Mouse (Mus musculus) midbrain, embryonic 13.5 days (tissue): ENCODE results near the gene Milr1. TPM values are rescaled to one million over a fixed set of nuclear protein-coding genes. Genes with fewer than 3 reads are reported as not detected.
A peak's percentile ranks its signal among the peaks of the same experiment; 100 is the strongest.
"Not testable (repeated sequence)": the region's sequence is repeated elsewhere in the genome, so short reads cannot be mapped to it uniquely, and the experiment has no call there.

Experiments
- ATAC-seq: fragments of 200-750 bp; cut with Nextera tagmentation; 2 replicates; pipeline ENCODE4 v1.8.0; 2017; ENCODE audit warnings: mild to moderate bottlenecking, moderate TSS enrichment, moderate library complexity
- H3K27ac ChIP-seq: fragments of 300-500 bp; sonication (generic); 2 replicates; pipeline ENCODE4 v1.5.1; 2015; ENCODE audit warnings: inconsistent platforms, mild to moderate bottlenecking, moderate library complexity
- H3K27me3 ChIP-seq: fragments of 300-500 bp; sonication (generic); 2 replicates; pipeline ENCODE4 v1.6.1; 2015; ENCODE audit warnings: mild to moderate bottlenecking, inconsistent platforms
- H3K36me3 ChIP-seq: fragments of 300-500 bp; sonication (generic); 2 replicates; pipeline ENCODE4 v1.6.1; 2015; ENCODE audit warnings: mild to moderate bottlenecking, inconsistent platforms
- H3K4me1 ChIP-seq: fragments of 300-500 bp; sonication (generic); replicated peaks from 2 replicates; pipeline ENCODE4 v1.6.1; 2015; ENCODE audit warnings: inconsistent platforms
- H3K4me2 ChIP-seq: fragments of 300-500 bp; sonication (generic); replicated peaks from 2 replicates; pipeline ENCODE4 v1.6.1; 2015; ENCODE audit warnings: moderate library complexity, mild to moderate bottlenecking, inconsistent platforms
- H3K4me3 ChIP-seq: fragments of 300-500 bp; sonication (generic); replicated peaks from 2 replicates; pipeline ENCODE4 v1.5.1; 2015; ENCODE audit warnings: mild to moderate bottlenecking, inconsistent platforms
- H3K9ac ChIP-seq: fragments of 300-500 bp; sonication (generic); replicated peaks from 2 replicates; pipeline ENCODE4 v1.6.1; 2015; ENCODE audit warnings: mild to moderate bottlenecking, inconsistent platforms
- H3K9me3 ChIP-seq: fragments of 300-500 bp; sonication (generic); 2 replicates; pipeline ENCODE4 v1.6.1; 2016; ENCODE audit warnings: mild to moderate bottlenecking, inconsistent platforms
- WGBS: fragments of 180-500 bp; shearing (Covaris S2); methylation state at CpG from one replicate; pipeline ENCODE4 v1.1.7; 2015; 5-methylcytosine and 5-hydroxymethylcytosine counted together
- polyA plus RNA-seq: library from polyadenylated mRNA; unstranded; fragments of >200 nt; fragmentation: Nextera tagmentation; extraction: Ambion mirVana; gene quantifications from 2 replicates; pipeline ENCODE4 v1.2.1, GENCODE M21; 2015

Gene Milr1
- polyA plus RNA-seq, 1 experiment from 2014 or later: 1.2 TPM

DNA sequence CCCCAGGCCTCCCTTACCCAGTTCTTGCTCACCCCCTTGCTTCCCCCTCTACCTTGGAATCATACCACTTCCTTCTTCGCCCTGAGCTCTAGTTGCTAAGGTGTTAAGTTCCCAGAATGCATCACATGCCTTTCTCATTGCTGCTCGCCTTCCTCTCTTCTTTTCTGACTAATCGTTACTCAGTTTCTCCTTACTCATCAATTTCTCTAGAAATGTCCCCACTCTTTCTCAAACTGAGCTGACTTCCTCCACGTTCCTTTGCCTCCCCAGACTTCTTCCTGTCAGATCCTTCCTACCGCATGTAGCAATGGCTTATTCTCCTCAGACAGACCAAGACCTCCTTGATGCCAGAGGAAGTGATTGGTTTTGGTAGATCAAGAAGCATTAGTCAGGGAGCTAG lies 34.5 kb upstream of the Milr1 start:
- Histone ChIP-seq H3K9me3 (no peaks in the 10 kb centered on the region), H3K36me3 (no peaks in the 10 kb centered on the region), H3K4me3 (no peak overlapping the region), H3K9ac (no peak overlapping the region), H3K27me3 (no peaks in the 10 kb centered on the region), H3K4me1 (no peaks in the 10 kb centered on the region), H3K4me2 (no peak overlapping the region), H3K27ac (no peak overlapping the region)
- ATAC-seq: no peak
- 87% methylated on average over 5 of the region's 5 CpGs for WGBS

DNA sequence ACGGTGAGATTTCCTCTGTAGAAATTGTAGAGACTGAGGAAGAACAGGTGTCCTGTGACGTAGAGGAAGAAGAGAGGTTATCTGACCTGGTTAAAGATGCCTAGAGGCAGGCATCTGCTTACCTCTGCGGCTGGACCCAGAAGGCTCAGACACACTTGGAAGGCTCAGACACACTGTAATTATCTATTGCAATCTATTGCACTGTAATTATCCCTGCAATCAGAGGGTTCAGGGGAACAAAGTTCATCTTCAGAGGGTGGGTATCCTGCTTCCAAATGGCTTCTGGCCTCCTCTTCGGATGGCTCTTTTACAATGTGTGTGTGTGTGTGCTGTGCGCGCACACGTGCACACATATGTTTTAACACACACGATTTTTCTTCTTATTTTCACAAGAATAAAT lies 30.6 kb upstream of the Milr1 start:
- WGBS: 90% methylated on average over 8 of the region's 8 CpGs
- Histone ChIP-seq H3K4me2 (no peak overlapping the region), H3K36me3 (no peaks in the 10 kb centered on the region), H3K4me3 (no peak overlapping the region), H3K27ac (no peak overlapping the region), H3K27me3 (no peaks in the 10 kb centered on the region), H3K9ac (no peak overlapping the region), H3K9me3 (no peaks in the 10 kb centered on the region), H3K4me1 (no peaks in the 10 kb centered on the region)
- ATAC-seq: no peak

DNA sequence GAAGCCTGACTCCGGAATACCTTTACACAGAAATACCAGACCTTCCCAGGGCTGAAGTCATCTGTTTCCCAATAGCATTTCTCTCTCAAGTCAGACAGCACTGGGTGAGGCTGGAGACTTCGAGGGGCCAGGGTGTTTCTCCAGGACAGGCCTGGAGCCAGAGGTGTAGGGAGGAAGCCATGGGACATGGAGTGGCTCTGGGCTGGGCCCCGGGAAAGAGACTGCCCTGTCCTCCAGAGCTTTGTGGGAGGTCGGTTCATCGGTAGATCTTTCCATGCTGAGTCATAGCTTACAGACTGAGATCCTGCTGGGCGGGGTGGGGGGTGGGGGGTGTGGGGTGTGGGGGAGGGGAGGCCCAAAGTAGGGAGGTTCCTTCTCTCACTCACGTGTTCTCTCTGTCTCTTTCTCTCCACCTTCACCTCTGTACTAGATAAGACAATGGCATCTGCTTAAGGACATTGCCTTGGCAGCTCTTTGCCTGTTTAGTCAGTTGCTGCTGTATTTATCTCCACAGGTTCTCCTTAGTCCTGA lies 28.1 kb upstream of the Milr1 start:
- WGBS: 37% methylated on average over 7 of the region's 7 CpGs
- Histone ChIP-seq H3K27me3 (no peaks in the 10 kb centered on the region), H3K9ac (no peak overlapping the region), H3K36me3 (no peaks in the 10 kb centered on the region), H3K9me3 (no peaks in the 10 kb centered on the region), H3K27ac (no peak overlapping the region), H3K4me3 (no peak overlapping the region), H3K4me1 (peaks cover 5% of the 10 kb centered on the region), H3K4me2 (no peak overlapping the region)
- no peak for ATAC-seq

DNA sequence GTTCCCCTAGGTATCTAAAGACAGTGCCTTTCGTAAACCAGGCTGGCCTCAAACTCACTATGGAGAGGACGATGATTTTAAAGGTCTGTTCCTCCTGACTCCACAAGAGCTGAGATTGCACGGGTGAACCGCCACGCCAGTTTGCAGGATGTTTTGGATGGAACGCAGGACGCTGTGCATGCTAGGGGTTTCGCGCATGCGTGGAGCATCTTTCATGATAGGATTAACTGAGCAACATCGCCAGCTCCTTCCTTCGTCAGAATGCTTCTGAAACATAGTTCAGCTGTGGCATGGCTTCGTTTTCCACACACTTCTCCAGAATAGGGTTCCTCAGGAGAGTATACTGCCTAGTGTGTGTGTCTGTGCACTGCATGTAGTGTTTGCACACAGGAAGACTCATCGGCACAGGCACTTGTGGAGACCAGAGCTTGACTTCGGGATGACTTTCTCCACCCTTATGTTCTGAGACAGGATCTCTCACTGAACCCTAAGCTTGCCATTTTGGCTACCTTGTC lies 27.4 kb upstream of the Milr1 start:
- no peaks in the 10 kb centered on the region for H3K9me3 ChIP-seq
- H3K4me2 ChIP-seq: peak overlapping the region; percentile 17; the same call in 1 of the 2 replicates
- H3K36me3 ChIP-seq: no peaks in the 10 kb centered on the region
- H3K27me3 ChIP-seq: no peaks in the 10 kb centered on the region
- H3K9ac ChIP-seq: no peak overlapping the region
- H3K27ac ChIP-seq: no peak overlapping the region
- WGBS: 73% methylated on average over 15 of the region's 15 CpGs
- no peak overlapping the region for H3K4me3 ChIP-seq
- ATAC-seq: no peak
- H3K4me1 ChIP-seq: peaks cover 6% of the 10 kb centered on the region

DNA sequence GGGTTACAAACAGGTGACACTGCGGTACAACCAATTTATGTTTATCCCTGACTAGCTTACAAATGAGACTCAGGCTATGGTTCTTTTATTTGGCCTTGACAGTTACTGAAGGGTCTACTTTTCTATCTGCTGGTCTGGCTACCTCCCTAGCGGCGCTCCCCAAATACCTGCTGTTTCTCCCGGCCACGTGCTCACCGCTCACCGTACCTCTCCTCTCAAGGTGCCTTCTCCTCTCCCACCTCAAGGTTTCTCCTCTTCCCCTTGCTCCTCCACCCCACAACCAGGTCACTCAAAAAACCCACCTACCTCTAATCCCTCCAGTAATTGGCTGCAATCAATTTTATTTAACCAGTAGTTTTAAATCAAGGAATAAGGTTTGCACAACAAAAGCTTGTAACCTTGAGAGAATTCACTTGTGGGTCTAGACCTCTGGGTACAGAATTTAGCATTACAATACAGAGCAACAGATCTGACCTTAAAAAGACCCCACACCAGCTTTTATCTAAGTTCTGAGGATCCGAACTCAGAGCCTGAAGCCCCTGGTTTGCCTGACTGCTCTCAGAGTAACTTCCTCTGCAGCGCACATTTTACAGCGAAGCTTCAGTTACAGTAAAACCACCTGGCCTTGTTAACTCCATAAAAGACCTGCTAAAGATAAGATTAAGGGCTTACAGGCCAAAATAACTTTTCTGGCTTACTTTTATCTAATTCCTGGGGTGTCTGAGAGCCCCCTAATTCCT lies 26.7 kb upstream of the Milr1 start:
- no peak for ATAC-seq
- H3K27me3 ChIP-seq: no peaks in the 10 kb centered on the region
- no peak overlapping the region for H3K27ac ChIP-seq
- H3K4me1 ChIP-seq: peaks cover 6% of the 10 kb centered on the region
- WGBS: 90% methylated on average over 10 of the region's 10 CpGs
- H3K36me3 ChIP-seq: no peaks in the 10 kb centered on the region
- no peaks in the 10 kb centered on the region for H3K9me3 ChIP-seq
- H3K4me3 ChIP-seq: no peak overlapping the region
- H3K9ac ChIP-seq: no peak overlapping the region
- H3K4me2 ChIP-seq: no peak overlapping the region

DNA sequence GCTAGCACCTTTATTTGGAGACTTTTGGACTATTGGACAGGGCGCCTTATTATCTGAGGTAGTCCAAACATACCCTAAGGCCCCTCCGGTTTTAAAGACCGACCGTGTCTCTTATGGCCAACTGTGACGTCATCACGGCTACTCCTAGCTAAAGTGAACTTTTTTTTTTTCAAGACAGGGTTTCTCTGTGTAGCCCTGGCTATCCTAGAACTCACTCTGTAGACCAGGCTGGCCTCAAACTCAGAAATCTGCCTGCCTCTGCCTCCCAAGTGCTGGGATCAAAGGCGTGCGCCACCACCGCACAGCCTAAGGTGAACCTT lies 26.1 kb upstream of the Milr1 start:
- H3K27me3 ChIP-seq, H3K36me3 ChIP-seq, H3K4me3 ChIP-seq, H3K4me2 ChIP-seq, H3K27ac ChIP-seq, ATAC-seq, H3K4me1 ChIP-seq, H3K9me3 ChIP-seq, H3K9ac ChIP-seq: not testable (repeated sequence)
- WGBS: 95% methylated on average over 9 of the region's 9 CpGs

DNA sequence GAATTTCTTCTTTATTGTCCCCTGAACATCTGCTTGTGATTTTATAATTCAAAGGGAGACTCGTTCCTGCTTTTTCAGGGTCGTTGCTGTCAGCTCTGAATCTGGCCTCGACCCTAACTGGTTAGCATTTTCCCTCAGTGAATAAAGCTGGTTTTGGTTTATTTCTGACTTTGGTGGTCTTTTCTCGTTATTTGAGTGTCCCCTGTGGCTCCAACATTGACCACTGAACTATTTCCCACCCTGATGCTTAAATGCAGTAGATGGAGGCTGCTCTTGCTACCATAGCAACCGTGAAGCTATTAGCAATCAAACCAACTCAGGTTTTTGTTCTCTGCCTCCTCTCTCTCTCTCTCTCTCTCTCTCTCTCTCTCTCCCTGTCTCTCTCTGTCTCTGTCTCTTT lies 23.1 kb upstream of the Milr1 start:
- Histone ChIP-seq H3K4me3 (no peak overlapping the region), H3K9ac (no peak overlapping the region), H3K27ac (no peak overlapping the region; the same call in 1 of the 2 replicates), H3K27me3 (no peaks in the 10 kb centered on the region), H3K36me3 (no peaks in the 10 kb centered on the region), H3K4me1 (peaks cover 6% of the 10 kb centered on the region), H3K9me3 (no peaks in the 10 kb centered on the region), H3K4me2 (no peak overlapping the region)
- no peak for ATAC-seq
- 39% methylated on average over 5 of the region's 5 CpGs for WGBS

DNA sequence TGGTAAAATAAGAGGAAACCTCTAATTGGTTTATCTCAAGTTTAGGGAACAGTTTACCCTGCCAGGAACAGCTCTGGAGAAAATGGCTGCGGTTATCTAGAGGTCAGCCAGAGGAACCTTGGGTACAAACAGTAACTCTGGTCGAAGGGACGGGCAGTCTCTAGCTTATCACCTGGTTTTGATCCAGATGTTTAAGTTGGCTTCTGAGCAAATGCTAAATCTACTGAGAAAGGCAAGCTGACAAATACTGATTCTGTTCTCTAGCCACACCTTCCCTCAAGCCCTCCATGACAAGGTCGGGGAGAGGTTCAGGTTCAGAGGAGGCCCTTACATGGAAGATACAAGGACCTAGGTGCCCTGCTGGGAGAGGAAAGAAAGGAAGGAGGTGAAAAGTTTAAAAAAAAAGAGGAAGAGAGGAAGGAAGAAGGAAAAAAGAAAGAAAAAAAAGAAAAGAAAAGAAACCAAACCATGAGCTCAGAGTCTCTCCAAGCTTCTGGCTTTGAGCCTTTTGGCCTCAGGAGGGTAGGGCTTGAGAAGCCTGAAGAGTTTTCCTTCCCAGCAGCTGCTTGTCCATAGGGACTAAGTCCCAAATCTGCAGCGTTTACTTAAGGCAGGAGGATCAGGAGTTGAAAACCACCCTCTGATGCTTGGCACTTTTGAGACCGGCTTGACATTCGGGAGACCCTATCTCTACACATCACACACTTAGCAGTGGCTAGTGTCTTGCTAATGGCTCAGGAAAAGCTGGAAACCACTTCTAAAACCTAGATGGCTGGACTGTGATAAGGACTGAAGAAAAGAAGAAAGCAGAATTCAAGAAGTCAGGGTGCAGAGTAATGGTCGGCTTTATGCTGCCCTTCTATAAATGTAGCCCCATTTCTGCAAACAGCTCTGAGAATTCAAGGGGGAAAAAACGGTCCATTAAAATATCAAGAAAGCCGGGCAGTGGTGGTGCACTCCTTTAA lies 22.3 kb upstream of the Milr1 start:
- Histone ChIP-seq H3K4me2 (no peak overlapping the region), H3K9me3 (no peaks in the 10 kb centered on the region), H3K36me3 (no peaks in the 10 kb centered on the region), H3K4me1 (peaks cover 6% of the 10 kb centered on the region), H3K27me3 (no peaks in the 10 kb centered on the region), H3K27ac (no peak overlapping the region), H3K9ac (no peak overlapping the region), H3K4me3 (no peak overlapping the region)
- 83% methylated on average over 10 of the region's 10 CpGs for WGBS
- no peak for ATAC-seq

DNA sequence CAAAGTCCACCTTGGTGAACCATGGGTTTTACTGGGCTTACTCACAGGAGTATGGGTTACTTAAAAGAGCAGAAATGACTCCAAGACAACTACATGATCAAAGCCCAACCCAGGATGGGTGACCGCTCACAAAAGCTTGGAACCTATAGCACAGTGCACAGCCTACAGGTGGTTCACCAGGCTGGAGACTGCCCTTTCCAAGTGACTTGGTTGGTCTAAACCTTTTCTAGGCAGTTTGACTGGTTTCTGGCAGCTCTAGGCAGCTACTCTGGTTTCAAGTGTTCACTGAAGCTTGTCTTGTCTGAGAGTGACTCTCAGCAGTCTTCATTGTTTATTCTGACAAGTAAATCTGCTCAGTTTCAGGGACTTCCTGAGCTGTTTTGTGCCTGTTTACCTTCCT lies 21.4 kb upstream of the Milr1 start:
- Histone ChIP-seq H3K4me2 (no peak overlapping the region), H3K4me1 (peaks cover 6% of the 10 kb centered on the region), H3K36me3 (no peaks in the 10 kb centered on the region), H3K27me3 (no peaks in the 10 kb centered on the region), H3K4me3 (no peak overlapping the region), H3K9me3 (no peaks in the 10 kb centered on the region), H3K27ac (no peak overlapping the region), H3K9ac (no peak overlapping the region)
- no peak for ATAC-seq
- 96% methylated on average over 1 of the region's 1 CpGs for WGBS

DNA sequence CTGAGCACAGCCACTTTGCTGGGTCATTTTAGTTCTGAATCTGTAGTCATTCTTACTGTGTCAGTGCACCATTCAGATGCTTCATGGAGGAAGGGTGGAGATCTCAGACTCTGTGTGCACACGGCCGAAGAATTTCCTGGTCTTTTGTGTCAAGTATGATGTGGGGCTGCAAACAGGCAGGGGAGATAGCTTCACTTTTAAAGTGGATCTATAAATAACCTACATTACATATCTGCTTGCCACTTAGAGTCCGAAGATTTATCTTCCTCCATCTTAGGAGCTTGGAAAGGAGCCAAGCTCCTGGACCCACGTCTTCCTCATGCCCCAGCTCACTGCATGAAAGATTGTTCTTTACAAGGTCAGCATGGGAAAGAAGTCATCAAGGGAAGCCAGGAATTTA lies 20.3 kb upstream of the Milr1 start:
- Histone ChIP-seq H3K9me3 (no peaks in the 10 kb centered on the region), H3K27me3 (no peaks in the 10 kb centered on the region), H3K9ac (no peak overlapping the region), H3K27ac (no peak overlapping the region), H3K4me3 (no peak overlapping the region), H3K4me1 (peaks cover 6% of the 10 kb centered on the region), H3K36me3 (no peaks in the 10 kb centered on the region), H3K4me2 (no peak overlapping the region)
- ATAC-seq: no peak
- WGBS: 90% methylated on average over 4 of the region's 4 CpGs

DNA sequence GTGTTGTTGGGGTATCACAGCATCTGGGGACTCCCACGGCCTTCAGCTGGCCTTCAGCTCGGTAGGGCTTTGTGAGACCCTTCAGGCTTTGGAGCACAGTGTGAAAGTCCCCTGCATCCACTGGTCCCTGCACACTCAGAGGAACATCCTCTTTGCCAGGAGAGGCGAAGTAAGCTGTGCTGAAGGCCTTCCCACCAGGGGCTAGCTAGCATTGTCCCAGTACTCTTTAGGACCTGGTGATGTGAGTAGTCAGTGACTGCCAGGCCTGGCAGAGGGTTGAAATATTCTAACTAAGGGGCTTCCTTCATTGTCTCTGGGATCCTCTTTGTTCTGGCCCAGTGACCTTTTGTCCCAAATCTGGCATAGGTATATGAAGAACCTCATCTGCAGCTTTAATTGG lies 14.4 kb upstream of the Milr1 start:
- 0 out of 2 replicates have a peak overlapping the region, but pooled peaks have one; percentile 11 for H3K4me2 ChIP-seq

DNA sequence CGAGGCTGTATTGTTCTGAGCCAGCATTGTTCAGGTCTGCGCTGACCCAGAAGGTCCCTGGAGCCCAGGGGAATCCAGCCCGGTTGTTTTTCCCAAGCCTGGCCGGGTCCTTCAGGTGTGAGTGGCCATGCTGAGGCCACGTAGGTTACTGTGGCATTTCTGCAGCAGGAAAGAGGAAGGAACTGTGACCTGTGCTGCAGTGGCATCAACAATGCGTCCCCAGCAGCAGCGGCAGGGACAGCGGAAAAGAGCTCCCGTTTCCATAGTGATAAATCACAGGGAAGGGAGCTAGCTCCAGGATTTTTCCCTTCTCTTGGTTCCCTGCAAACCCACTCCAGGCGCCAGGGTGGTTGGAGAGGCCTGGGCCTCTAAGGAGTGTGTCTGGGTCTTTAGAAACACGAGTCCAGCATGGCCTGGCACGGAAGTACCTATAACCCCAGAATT lies 13.8 kb upstream of the Milr1 start:
- 0 out of 2 replicates have a peak overlapping the region, but pooled peaks have one; percentile 17 for H3K9ac ChIP-seq
- 5% methylated on average over 12 of the region's 12 CpGs for WGBS
- no peak overlapping the region for H3K4me3 ChIP-seq
- no peaks in the 10 kb centered on the region for H3K9me3 ChIP-seq
- peak overlapping the region; percentile 82 for H3K27ac ChIP-seq
- peak; percentile 84 for ATAC-seq
- H3K4me2 ChIP-seq: peak overlapping the region; percentile 11
- H3K4me1 ChIP-seq: peaks cover 23% of the 10 kb centered on the region
- H3K36me3 ChIP-seq: no peaks in the 10 kb centered on the region
- no peaks in the 10 kb centered on the region for H3K27me3 ChIP-seq

More for the DNA sequence above, 14.4 kb upstream of the Milr1 start:
- Histone ChIP-seq H3K9me3 (no peaks in the 10 kb centered on the region), H3K27me3 (no peaks in the 10 kb centered on the region), H3K27ac (peak overlapping the region; percentile 82), H3K4me3 (no peak overlapping the region), H3K9ac (0 out of 2 replicates have a peak overlapping the region, but pooled peaks have one; percentile 17), H3K36me3 (no peaks in the 10 kb centered on the region), H3K4me1 (peaks cover 23% of the 10 kb centered on the region)
- ATAC-seq: peak; percentile 22; the same call in 1 of the 2 replicates
- WGBS: 23% methylated on average over 3 of the region's 3 CpGs
